Mouse (Mus musculus): ENCODE measurements around the gene Slc16a11.

Slc16a11 gene

DNA sequence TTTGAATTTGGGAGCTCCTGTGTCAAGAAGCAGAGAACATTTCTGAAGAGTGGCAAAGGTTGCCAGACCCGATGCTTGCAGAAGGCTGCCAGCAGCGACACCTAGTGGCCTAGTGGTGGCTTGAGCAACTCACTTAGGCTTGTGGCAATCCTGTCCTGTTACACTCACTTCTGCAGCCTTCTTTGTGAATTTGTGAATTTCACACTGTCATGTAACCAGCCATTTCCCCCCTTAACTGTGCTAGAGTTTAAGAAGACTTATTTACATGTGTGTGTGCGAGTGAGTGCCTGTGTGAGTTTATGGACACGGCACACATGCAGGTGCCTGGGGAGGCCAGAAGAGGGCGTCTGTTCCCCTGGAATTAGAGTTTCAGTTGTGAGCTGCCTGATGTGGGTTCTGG lies 10.9 kb upstream of the Slc16a11 start:
- peak; percentile 86 to 88 for DNase-seq

DNA sequence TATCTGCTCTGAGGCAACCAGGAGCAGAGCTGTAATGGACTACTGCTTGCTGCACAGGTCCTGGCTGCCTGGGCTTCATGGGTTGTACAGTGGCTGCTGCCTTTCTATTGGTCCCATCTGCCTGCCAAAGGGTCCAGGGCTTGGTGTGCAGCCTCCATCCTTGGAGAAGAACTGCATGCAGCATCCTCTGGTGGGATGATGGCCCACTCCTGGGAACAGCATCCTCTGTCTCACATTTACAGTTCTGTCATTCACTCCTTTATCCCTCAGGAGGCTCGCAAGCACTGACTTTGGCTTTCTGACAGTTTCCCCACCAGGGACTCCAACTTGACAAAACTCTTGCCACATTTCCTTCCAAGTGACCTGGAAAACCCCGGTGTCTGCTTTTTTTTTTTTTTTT lies 5.8 kb upstream of the Slc16a11 start:
- no peak for DNase-seq

DNA sequence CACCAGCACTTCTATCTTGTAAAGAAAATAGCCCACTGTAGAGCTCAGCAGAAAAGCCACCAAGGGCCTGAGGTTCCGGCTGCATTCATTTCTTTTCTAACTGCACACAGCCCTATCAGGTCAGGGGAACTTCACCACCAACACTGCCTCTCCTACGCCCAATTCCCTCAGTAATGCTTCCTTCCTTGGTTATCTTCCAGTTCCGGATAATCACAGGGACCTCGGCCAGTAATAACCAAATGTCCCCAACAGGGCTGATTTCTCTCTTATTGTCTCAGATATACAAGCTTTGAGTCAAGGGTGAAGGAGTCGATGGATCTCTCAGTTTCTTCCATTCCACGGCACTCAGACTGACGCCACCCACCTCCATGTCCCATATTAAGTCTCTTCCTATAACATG lies 5.3 kb upstream of the Slc16a11 start:
- no peak for DNase-seq

DNA sequence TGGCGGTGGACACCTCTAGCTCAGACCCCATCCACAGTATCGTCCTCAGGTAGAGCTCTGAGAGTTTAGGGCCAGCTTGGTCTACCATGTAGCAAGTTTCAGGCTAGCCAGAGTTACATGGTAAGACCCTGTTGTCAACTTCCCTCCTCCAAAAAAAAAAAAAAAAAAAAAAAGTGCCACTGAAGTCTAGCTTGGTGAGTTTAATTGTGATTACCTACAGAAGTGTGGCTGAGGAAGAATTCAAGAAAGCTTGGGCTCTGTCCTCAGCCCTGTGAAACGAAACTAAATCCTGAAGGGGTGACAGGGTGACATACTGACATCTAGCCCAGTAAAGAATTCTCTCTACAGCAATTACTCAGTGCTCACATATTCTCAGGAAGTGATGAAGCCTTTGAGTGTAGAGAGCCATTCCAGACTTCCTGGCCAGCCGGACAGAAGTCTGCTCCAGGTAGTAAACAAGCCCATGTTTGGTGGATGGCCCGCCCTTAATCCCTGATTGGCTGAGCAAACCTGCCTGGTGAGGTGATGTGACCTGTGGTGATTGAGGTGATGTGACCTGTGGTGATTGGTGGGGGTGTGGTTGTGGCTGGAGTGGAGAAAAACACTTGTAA lies 3.7 kb upstream of the Slc16a11 start:
- no peak for DNase-seq

DNA sequence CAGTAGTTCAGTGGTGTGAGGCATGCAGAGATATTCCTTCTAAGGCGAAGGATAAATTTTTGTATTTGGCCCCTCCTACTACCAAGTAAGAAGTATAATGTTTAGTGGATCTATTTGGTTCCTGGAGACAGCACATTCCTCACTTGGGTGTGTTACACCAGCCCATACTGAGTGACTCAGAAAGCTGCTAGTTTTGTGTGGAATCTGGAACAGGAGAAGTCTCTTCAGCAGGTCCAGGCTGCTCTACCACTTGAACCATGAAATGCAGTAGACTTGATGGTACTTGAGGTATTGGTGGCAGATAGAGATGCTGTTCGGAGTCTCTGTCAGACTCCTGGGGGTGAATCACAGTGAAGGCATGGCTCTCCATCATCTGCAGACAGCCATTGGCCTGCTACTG lies 1.9 kb upstream of the Slc16a11 start:
- no peak for DNase-seq

DNA sequence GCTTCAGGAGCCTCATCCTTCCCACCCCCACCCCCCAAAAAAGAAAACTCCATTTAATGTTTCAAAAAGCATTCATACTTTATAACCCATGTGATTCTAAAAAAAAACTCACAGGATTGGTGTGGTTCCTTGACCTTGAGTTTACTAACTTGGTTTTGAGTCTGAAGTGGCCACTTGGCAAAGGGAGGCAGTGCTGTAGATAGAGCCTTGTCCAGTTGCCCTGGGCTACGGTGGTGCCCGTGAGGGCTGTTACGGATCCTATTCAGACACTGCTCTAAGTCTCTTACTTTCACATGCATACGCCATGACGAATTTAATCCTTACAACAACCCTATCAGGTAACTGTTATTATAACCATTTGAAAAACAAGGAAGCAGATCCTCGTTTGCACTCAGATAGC lies 580 bp upstream of the Slc16a11 start:
- no peak for DNase-seq

DNA sequence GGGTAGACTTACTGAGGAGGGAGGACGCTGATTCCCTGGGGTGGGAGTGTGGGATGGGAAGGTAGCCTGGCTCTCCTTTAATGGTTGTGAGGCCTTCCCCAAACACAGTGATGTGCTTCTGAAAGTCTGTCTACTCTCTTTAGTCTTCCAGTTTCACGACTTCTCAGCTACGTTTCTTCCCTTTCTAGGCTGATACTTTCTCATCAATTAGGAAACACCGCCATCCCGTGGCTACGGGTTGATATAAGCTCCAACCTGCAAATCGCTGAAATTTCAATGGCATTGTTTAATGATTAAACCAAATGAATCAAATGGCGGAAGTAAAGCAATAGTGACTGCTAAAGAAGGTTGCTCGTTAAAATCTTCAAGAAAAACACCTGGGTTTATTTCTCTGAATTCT lies 344 bp downstream of the Slc16a11 start:
- peak; percentile 81 to 84 for DNase-seq

DNA sequence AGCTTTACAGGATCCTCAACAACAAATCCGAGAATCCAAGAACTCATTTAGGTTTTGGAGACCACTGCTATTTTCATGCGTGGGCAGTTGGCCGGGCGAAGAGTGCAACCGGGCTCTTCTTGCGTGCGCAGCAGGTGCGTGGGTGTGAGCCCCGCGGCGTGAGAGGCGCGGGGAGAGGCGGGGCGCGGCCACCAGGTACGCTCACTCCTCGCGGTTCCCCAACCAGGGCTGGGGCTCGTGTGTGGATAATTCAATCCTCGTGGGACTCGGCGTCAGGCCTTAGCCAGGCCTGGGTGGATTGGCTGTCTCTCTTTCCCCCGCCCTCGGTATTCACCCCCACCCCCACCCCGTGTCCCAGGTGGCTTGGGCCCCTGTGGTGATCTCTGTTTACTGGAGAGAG lies 1.2 kb downstream of the Slc16a11 start:
- DNase-seq: peak; percentile 80 to 86

DNA sequence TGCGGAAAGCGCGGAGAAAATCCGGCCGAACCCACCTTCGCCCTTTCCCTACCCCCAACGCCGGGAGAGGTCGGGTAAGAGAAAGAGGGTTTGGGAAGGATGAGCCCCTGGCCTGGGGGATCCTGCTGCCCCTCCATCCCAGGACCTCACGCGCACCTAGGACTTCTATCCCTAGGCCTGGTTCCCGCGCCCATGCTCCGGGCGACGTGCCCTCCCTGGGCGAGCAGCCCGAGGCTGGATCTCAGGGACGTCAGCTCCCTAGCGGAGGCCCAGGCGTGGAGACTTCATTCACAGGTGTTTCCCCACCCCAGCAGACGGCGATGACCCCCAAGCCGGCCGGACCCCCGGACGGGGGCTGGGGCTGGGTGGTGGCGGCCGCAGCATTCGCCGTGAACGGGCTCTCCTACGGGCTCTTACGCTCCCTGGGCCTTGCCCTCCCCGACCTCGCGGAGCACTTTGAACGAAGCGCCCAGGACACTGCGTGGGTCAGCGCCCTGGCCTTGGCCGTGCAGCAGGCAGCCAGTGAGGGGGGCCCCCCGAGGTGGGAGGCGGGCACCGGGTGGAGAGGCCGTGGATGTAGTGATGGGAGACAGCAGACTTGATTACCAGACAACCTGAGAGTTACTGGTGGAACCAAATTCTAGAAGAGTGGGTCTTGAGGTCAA lies 1.8 kb downstream of the Slc16a11 start:
- peak; percentile 64 to 67 for DNase-seq

DNA sequence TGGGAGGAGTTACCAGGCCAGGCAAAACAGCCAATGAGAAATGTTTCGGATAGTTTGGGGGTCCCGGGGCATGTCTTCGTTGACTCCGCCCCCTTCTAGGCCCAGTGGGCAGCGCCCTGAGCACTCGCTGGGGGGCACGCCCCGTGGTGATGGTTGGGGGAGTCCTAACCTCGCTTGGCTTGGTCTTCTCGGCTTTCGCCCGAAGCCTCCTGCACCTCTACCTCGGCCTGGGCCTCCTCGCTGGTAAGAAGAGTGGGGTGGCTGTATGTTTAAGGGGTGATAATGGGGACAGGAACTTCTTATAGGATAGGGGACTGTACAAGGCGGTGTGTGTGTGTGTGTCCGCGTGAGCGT lies 2.3 kb downstream of the Slc16a11 start:
- DNase-seq: peak in 1 of 2 experiments; percentile 50

DNA sequence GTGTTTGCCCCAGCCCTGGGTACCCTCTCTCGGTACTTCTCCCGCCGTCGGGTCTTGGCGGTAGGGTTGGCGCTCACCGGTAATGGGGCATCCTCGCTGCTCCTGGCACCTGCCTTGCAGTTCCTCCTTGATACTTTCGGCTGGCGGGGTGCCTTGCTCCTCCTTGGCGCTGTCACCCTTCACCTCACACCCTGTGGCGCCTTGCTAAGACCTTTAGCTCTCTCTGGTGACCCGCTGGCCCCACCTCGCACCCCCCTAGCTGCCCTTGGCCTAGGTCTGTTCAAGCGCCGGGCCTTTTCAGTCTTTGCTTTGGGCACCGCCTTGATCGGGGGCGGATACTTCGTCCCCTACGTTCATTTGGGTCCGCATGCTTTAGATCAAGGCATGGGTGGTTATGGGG lies 2.7 kb downstream of the Slc16a11 start:
- peak; percentile 50 to 51 for DNase-seq

DNA sequence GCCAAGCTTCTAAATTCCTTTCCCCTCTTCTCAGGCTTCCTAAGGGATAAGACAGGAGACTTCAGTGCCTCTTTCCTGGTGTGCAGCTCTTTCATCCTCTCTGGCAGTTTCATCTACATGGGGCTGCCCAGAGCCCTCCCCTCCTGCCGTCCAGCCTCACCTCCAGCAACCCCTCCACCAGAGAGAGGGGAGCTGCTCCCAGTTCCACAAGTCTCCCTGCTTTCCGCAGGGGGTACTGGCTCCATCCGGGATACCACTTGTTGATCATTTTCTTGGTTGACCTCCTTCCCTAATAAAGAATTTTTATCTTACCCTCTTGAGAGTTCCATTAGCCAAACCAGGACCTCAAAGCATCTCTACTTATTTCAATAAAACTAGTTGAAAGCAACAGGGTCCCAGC lies 3.6 kb downstream of the Slc16a11 start:
- no peak for DNase-seq

DNA sequence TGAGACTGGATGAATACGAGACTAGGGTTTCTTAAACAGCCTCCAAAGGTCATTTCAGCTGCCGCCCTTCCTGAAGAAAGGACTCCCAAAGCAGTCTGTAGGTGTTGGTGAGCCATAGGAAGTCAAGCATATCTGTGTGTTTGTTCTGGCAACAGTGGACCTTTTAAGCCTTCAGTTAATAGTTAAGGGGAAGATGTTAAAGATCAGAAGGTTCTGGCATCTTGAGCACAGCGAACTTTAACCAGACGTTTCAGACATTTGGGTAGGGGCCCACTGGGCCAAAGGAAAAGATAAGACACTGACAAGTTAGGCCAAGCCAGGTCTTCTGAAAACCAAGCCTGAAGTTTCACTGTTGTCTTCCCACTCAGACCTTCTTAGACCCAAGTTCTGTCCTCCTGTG lies 5.5 kb downstream of the Slc16a11 start:
- no peak for DNase-seq

DNA sequence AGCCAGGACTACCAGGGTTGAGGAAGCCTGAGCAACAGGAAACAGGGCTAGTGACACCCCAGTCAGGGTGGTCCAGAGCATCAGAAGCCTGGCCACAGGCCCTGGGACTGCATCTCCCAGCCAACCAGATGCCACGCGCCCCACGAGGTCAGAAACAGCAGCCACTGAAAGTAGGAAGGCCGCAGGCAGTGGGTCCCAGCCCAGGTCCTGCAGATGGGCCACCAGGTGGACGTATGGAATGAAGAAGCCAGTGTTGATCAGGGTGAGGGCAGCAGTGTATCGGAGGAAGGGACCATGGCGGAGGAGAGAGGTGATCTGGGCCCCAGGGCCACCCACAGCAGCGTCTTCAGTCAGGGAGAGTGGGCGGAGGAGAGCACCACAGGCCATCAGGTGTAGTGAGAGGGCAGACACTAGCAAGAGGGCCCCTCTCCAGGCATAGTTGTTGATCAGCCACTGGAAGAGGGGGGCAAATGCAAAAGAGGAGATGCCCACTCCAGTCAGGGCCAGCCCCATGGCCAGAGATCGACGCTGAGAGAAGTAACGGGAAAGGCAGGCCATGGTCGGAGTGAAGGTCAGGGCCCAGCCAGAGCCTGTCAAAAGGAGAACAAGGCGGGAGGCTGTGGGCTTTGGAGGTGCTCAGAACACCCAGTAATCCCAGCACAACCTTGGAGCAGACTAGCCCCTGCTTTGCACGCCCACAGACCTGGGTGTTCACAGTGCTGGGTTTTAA lies 6.4 kb downstream of the Slc16a11 start:
- DNase-seq: no peak

DNA sequence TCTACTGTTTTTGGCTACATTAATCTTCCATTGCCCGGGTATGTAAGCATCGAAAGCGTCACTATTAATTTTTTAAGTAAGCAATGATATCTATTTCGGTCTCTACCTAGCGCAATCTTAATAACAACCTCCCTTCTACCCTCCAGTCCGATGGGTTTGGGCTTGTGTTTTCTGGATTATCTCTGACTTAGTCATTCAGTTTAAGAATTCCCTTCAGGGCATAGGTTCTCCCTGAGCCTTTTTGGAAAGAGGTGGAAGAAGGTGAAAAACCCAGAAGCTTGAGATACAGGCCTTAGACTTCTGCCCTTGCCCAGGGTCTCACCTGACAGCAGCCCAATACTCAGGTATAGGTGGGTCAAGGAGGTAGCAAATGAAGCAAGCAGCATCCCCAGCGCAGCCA lies 7.3 kb downstream of the Slc16a11 start:
- no peak for DNase-seq

DNA sequence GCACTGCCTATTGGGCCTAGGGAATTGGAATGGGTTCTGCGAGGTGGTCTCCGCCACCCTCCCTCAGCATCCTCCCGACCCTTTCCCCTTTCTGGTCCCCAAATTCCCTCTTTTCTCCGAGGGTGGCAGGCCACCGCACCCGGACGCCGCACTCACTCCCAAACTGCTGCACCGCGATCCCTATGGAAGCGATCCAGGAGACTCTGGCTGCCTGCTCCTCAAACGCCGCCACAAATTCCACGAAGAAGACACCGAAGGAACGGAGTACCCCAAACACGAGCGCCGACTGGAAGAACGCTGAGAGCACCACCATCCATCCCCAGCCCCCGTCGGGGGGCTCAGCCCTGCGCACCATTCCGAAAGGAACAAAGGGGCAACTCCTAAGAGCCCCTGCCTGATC lies 7.8 kb downstream of the Slc16a11 start:
- peak; percentile 52 to 62 for DNase-seq

DNA sequence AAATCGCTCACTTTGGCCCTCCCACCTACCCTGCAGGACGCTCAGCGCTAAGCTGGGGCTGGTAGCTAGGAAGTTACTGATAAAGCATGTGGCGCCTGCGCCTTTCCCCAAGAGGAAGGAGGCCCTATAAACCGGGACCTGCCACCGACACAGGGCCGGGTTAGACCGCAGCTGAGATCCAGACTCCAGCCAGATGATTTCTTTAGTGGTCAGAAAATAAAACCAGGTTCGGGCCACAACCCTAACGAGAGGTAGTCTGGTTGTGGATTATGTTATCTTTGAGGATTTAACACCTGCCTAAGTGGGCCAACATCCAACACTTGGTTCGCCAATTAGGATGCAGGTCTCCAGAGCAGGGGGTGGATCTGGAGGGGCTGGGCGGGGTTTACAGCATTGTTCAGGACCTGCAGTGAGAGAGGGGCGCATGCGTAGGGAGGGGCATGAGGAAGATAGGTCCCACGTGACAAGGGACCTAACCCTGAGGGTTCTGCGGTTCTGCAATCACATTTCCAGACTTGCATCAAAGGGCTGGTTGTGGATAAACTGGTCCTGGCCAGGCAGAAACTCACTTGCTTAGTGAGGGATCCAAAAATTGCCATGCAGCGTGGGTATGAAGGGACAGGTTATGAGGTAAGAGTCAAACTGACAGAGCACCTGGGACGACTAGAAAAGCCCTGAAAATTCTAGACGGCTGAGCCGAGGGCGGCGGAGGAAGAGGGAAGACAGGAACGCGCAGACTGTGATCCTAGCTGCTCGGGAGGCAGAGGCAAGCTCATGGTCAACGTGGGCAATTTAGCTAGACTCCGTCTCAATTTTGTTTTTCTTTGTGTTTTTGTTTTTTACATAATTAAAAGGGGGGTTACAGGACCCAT lies 8.4 kb downstream of the Slc16a11 start, which contains the start of gene Slc16a13:
TSS of gene Slc16a13 (minus strand) at position 334 of the 872 bp plus-strand sequence.
- peak; percentile 97 to 98 for DNase-seq

DNA sequence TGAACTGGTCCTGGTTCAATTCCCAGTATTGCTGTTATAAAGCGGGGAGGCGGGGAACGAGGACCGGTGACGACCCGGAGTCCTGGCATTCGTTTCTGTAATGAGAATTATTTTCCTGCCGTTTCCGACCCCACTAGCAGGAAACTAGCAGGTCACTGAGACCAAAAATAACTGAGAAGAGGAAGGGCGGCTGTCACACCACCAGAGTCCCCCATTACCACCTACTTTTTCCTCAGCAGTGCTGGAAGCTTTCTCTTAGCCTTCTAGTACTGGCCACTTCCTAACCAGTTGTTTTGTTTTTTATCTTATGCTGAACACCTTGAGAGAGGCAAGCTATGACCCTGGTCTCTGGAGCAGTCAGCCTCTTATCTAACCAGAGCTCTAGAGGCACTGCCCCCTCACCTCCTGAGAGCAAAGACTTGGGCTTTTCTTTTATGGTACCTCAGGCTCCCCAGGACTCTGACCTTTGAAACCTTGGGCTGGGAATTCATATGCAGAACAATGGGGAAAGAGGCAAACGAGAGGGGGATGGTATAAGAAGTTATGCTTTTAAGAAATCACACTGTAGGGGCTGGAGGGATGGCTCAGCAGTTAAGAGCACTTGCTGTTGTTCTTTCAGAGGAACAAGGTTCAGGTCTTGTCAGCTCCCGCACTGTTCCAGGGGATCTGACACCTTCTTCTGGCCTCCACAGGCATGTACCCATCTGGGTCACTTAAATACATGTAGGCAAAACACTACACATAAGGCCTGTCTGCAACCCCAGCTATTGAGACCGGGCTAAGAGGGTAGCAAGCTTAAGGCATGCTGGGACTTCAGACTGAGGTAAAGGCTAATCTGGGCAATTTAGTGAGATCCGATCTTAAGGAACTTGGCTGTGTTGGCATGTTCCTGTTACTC lies 9.3 kb downstream of the Slc16a11 start:
- peak in 1 of 2 experiments; percentile 39 for DNase-seq

DNA sequence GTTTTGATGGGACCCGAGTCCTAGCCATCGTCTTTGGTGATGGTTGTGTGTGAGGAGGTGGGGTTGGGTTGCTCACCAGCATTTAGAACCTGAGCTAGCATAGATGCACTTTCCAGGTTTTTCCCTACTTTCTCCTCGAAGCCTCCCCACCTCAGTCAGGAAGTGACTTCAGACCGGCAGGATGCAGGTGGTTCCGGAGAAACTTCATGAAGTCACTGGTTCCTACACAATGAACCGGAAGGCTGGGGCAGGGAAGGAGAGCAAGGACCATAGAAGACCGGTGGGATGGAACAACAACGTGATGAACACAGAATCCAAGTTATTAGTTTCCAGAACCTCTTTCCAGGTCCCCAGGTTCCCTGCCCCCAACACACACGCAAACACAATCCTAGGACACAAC lies 11.2 kb downstream of the Slc16a11 start:
- DNase-seq: no peak

DNA sequence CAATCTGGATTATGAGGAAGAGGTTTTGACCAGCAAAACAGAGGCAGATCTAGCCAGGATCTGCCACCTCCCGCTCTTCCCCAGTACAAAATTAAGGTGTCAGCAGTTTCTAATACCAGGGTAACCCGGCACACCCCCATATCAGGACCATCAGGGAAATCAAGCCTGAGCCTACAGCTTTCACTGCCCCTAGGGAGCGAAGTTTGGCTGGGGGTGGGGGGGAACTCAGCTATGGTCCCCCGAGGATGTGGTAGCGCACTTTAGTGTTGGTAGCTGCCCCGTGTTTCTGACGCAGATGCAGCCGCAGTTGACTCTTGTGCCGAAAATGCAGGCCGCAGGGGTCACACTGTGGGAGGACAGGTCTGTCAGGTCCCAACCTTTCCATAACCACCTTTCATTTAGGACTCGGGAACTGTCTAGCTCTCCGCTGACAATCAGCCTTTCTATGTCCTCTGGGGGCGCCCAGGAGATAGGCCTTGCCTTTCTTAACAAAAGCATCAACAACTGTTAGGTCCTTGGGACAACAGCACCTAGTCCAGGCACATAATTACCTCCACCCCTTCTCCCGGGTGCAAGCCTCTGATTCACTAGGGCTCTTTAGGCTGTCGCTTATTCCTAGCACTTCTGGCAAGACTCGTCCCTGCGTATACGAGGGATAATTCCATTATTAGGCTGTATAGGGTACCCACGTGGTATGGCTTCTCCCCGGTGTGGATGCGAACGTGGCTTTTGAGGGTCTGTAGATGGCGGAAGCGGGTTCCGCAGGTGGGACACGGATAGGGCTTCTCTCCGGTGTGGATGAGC lies 13.4 kb downstream of the Slc16a11 start:
- DNase-seq: no peak

DNA sequence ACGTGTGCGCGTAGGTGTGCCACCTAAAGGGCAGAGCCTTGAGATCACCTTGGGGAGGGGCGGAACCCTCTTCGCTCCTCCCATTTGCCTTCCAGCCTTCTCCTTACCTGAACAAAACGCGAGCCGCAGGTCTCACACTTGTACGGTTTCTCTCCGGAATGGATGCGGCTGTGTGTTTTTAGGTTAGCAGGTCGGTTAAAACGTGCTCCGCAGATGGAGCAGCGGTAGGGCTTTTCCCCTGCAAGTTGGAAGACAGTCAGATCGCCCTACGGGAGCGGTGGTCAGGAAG lies 14.0 kb downstream of the Slc16a11 start:
- DNase-seq: no peak

DNA sequence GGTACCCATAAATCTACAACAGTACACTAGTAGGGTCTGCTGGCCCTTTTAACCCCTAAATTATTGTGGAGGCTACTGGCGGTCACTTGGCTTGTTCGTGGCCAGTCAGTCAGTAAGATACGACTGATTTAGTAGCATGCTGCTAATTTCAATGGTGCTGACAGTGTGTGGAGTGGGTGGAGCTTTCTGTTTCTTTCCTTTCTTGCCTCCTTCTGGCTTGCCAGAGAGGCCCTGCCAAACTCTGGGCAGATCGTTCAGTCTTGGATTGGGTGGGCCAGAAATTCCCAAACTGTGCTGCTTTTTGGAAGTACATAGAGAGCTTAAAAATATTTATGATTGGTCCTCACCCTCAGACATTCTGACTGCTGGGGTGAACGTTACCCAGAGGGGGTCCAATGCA lies 14.6 kb downstream of the Slc16a11 start:
- no peak for DNase-seq
